Mouse (Mus musculus) lung, postnatal 0 days (tissue): Measurements from ENCODE around the gene Treml4.

Experiments
- CTCF ChIP-seq: IDR thresholded peaks from 2 replicates; pipeline ENCODE4 v1.5.1; 2016; ENCODE audit warnings: antibody characterized with exemption, mild to moderate bottlenecking
- EP300 ChIP-seq: IDR thresholded peaks from 2 replicates; pipeline ENCODE4 v1.6.1; 2016; ENCODE audit warnings: antibody characterized with exemption, mild to moderate bottlenecking, control low read depth

DNA sequence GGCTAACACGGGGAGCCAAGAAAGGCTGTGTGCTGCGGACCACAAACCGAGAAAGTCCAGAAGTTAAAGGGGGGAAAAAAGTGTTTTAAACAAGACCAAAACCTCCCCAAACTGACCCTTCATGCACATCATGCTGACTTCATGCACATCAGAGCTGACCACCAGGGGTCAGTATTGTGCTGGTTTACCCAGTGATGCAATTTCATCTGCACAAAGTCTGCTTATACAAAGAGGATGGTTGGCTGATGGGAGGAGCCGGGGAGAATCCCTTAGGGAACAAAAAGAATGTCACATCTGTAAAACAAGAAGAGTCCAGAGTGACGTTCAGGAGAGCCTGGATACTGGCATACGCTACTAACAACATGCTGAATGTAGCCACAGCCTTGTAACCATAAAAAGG is 10.8 kb downstream of the Treml4 start:
- no peak for TF ChIP-seq EP300
- TF ChIP-seq CTCF, result peak; percentile 91
